Mouse (Mus musculus) embryonic facial prominence, embryonic 11.5 days (tissue): ENCODE measurements around the gene Tlcd2. TPM values are rescaled to one million over a fixed set of nuclear protein-coding genes. Genes with fewer than 3 reads are reported as not detected.

ENCODE experiments used
- ATAC-seq: fragments of 200-750 bp; cut with Nextera tagmentation; replicated peaks from 2 replicates; pipeline ENCODE4 v1.8.0; 2017; ENCODE audit warnings: low read depth; ENCODE audit not compliant: insufficient number of reproducible peaks, low FRiP score, low TSS enrichment
- DNase-seq: peaks from one replicate; pipeline ENCODE4 v3.0.0-alpha.2; 2015; ENCODE audit warnings: low spot score
- H3K27ac ChIP-seq: fragments of 300-500 bp; sonication (generic); replicated peaks from 2 replicates; pipeline ENCODE4 v1.5.1; 2014; ENCODE audit warnings: mild to moderate bottlenecking, low read depth, low read length, control low read depth
- H3K27me3 ChIP-seq: fragments of 300-500 bp; sonication (generic); 2 replicates; pipeline ENCODE4 v1.6.1; 2014; ENCODE audit warnings: mild to moderate bottlenecking, low read length, moderate library complexity, mixed read lengths; ENCODE audit not compliant: control insufficient read depth, insufficient read depth
- H3K36me3 ChIP-seq: fragments of 300-500 bp; sonication (generic); replicated peaks from 2 replicates; pipeline ENCODE4 v1.6.1; 2014; ENCODE audit warnings: low read depth, mild to moderate bottlenecking, low read length, moderate library complexity, mixed read lengths; ENCODE audit not compliant: control insufficient read depth, insufficient read depth
- H3K4me1 ChIP-seq: fragments of 300-500 bp; sonication (generic); 2 replicates; pipeline ENCODE4 v1.6.1; 2014; ENCODE audit warnings: low read length, mixed read lengths; ENCODE audit not compliant: control insufficient read depth, insufficient read depth
- H3K4me2 ChIP-seq: fragments of 300-500 bp; sonication (generic); 2 replicates; pipeline ENCODE4 v1.6.1; 2014; ENCODE audit warnings: low read depth, mild to moderate bottlenecking, control low read depth, low read length, moderate library complexity
- H3K4me3 ChIP-seq: fragments of 300-500 bp; sonication (generic); 2 replicates; pipeline ENCODE4 v1.5.1; 2014; ENCODE audit warnings: low read depth, low read length, control low read depth
- H3K9ac ChIP-seq: fragments of 300-500 bp; sonication (generic); replicated peaks from 2 replicates; pipeline ENCODE4 v1.6.1; 2014; ENCODE audit warnings: mild to moderate bottlenecking, control low read depth, low read length
- H3K9me3 ChIP-seq: fragments of 300-500 bp; sonication (generic); replicated peaks from 2 replicates; pipeline ENCODE4 v1.6.1; 2016; ENCODE audit warnings: mild to moderate bottlenecking, low read length, inconsistent platforms, mixed read lengths; ENCODE audit not compliant: control insufficient read depth
- WGBS: fragments of 180-500 bp; shearing (Covaris S2); extraction: QIAGEN DNeasy Blood & Tissue Kit; methylation state at CpG from one replicate; pipeline ENCODE4 v1.1.7; 2014; 5-methylcytosine and 5-hydroxymethylcytosine counted together
- polyA plus RNA-seq: library from polyadenylated mRNA; unstranded; fragments of >200 nt; fragmentation: Nextera tagmentation; extraction: Ambion mirVana; gene quantifications from 2 replicates; pipeline ENCODE4 v1.2.1, GENCODE M21; 2014

Gene Tlcd2
- polyA plus RNA-seq: 12.5 and 15.4 TPM in 2 replicates

- Histone ChIP-seq H3K4me3 (peak within 1 kb of the TSS; percentile 63), H3K9me3 (no peaks in the 10 kb centered on the region), H3K36me3 (no peaks in the 10 kb centered on the region), H3K27ac (peak within 1 kb of the TSS; percentile 78), H3K9ac (peak within 1 kb of the TSS; percentile 59), H3K4me1 (peaks cover 6% of the 10 kb centered on the region; the same call in 1 of the 2 replicates), H3K27me3 (no peaks in the 10 kb centered on the region), H3K4me2 (peak within 1 kb of the TSS; percentile 95)
- ATAC-seq (peak; percentile 93), DNase-seq (peak; percentile 100)
- WGBS: under 1% methylated on average over 46 of the region's 46 CpGs
Observed at GRCm38 (mm10) chr11:75460844-75461742, at the start of gene Tlcd2. Tlcd2 (plus strand) TSS chr11:75461715.

GRCm38 (mm10) chr11:75415096-75415495 is 46.4 kb upstream of the Tlcd2 start:
- Histone ChIP-seq H3K36me3 (no peaks in the 10 kb centered on the region; the same call in 1 of the 2 replicates), H3K27me3 (no peaks in the 10 kb centered on the region), H3K4me2 (no peak overlapping the region), H3K9ac (no peak overlapping the region), H3K4me1 (no peaks in the 10 kb centered on the region), H3K9me3 (no peaks in the 10 kb centered on the region), H3K27ac (no peak overlapping the region), H3K4me3 (no peak overlapping the region)
- ATAC-seq (no peak), DNase-seq (no peak)
- WGBS: 52% methylated on average over 7 of the region's 7 CpGs

- H3K4me1 ChIP-seq: no peaks in the 10 kb centered on the region
- 90% methylated on average over 13 of the region's 13 CpGs for WGBS
- no peaks in the 10 kb centered on the region for H3K9me3 ChIP-seq
- H3K4me3 ChIP-seq: no peak overlapping the region
- H3K27me3 ChIP-seq: no peaks in the 10 kb centered on the region
- DNase-seq: no peak
- H3K4me2 ChIP-seq: no peak overlapping the region
- no peak for ATAC-seq
- no peak overlapping the region for H3K27ac ChIP-seq
- no peak overlapping the region for H3K9ac ChIP-seq
- no peaks in the 10 kb centered on the region; the same call in 1 of the 2 replicates for H3K36me3 ChIP-seq
Observed at GRCm38 (mm10) chr11:75415994-75416393, 45.5 kb upstream of the Tlcd2 start.

GRCm38 (mm10) chr11:75420037-75420436 is 41.5 kb upstream of the Tlcd2 start:
- H3K9ac ChIP-seq: no peak overlapping the region
- no peak overlapping the region for H3K4me3 ChIP-seq
- no peaks in the 10 kb centered on the region for H3K36me3 ChIP-seq
- ATAC-seq (no peak), DNase-seq (no peak)
- no peak overlapping the region for H3K27ac ChIP-seq
- H3K4me2 ChIP-seq: no peak overlapping the region
- H3K9me3 ChIP-seq: no peaks in the 10 kb centered on the region
- WGBS: 79% methylated on average over 7 of the region's 7 CpGs
- H3K4me1 ChIP-seq: no peaks in the 10 kb centered on the region
- H3K27me3 ChIP-seq: no peaks in the 10 kb centered on the region

- no peaks in the 10 kb centered on the region for H3K9me3 ChIP-seq
- peak overlapping the region; percentile 68 for H3K27ac ChIP-seq
- no peaks in the 10 kb centered on the region for H3K36me3 ChIP-seq
- no peaks in the 10 kb centered on the region for H3K4me1 ChIP-seq
- ATAC-seq: 0 out of 2 replicates have a peak, but pooled peaks have one; percentile 7
- peak overlapping the region; percentile 54; the same call in 1 of the 2 replicates for H3K4me3 ChIP-seq
- WGBS: 31% methylated on average over 5 of the region's 5 CpGs
- no peak for DNase-seq
- peak overlapping the region; percentile 68 for H3K4me2 ChIP-seq
- H3K27me3 ChIP-seq: no peaks in the 10 kb centered on the region
- no peak overlapping the region; the same call in 1 of the 2 replicates for H3K9ac ChIP-seq
Observed at GRCm38 (mm10) chr11:75420810-75421374, 40.6 kb upstream of the Tlcd2 start.

GRCm38 (mm10) chr11:75421375-75422012 is 40.0 kb upstream of the Tlcd2 start:
- H3K4me2 ChIP-seq: peak overlapping the region; percentile 68
- WGBS: 9% methylated on average over 6 of the region's 6 CpGs
- no peaks in the 10 kb centered on the region for H3K4me1 ChIP-seq
- ATAC-seq (peak; percentile 41), DNase-seq (peak; percentile 81)
- peak overlapping the region; percentile 72 for H3K9ac ChIP-seq
- H3K36me3 ChIP-seq: no peaks in the 10 kb centered on the region
- peak overlapping the region; percentile 54 for H3K4me3 ChIP-seq
- H3K27me3 ChIP-seq: no peaks in the 10 kb centered on the region
- H3K27ac ChIP-seq: peak overlapping the region; percentile 68
- no peaks in the 10 kb centered on the region for H3K9me3 ChIP-seq

- no peak; the same call in 1 of the 2 replicates for ATAC-seq
- H3K9ac ChIP-seq: peak within 1 kb of the TSS; percentile 72
- no peaks in the 10 kb centered on the region for H3K9me3 ChIP-seq
- DNase-seq: peak; percentile 75
- peak within 1 kb of the TSS; percentile 68 for H3K4me2 ChIP-seq
- peak within 1 kb of the TSS; percentile 54 for H3K4me3 ChIP-seq
- peak within 1 kb of the TSS; percentile 22 for H3K27ac ChIP-seq
- H3K36me3 ChIP-seq: no peaks in the 10 kb centered on the region
- H3K4me1 ChIP-seq: no peaks in the 10 kb centered on the region
- no peaks in the 10 kb centered on the region for H3K27me3 ChIP-seq
- WGBS: 20% methylated on average over 10 of the region's 10 CpGs
Observed at GRCm38 (mm10) chr11:75422013-75422792, 39.3 kb upstream of the Tlcd2 start, which contains the start of gene Serpinf1. Serpinf1 (minus strand) TSS chr11:75422701.
